Mouse (Mus musculus) liver (tissue): ENCODE results near the gene L1cam.

Source experiments
- DNase-seq: peaks from one replicate; pipeline ENCODE4 v3.0.0-alpha.2; 2020; ENCODE audit warnings: mixed read lengths

Gene L1cam

GRCm38 (mm10) chrX:73895719-73896118 lies at the start of gene L1cam:
Gene L1cam, minus strand, starts transcription at chrX:73896105.
- peak; percentile 65 for DNase-seq

- DNase-seq = no peak
Measured at GRCm38 (mm10) chrX:73942294-73942693, 46.4 kb upstream of the L1cam start.

- no peak for DNase-seq
Measured at GRCm38 (mm10) chrX:73941860-73942259, 46.0 kb upstream of the L1cam start.

- no peak for DNase-seq
Measured at GRCm38 (mm10) chrX:73931871-73932270, 36.0 kb upstream of the L1cam start.

GRCm38 (mm10) chrX:73930402-73931062 lies 34.6 kb upstream of the L1cam start, which contains the start of gene Renbp:
Gene Renbp, minus strand, starts transcription at chrX:73930850.
- DNase-seq = peak; percentile 85

- DNase-seq = peak; percentile 22
Measured at GRCm38 (mm10) chrX:73922550-73922882, 26.6 kb upstream of the L1cam start.

- peak; percentile 89 for DNase-seq
Measured at GRCm38 (mm10) chrX:73921823-73922549, 26.1 kb upstream of the L1cam start, which contains the start of the genes Arhgap4 and Naa10. Gene Arhgap4, minus strand, starts transcription at chrX:73921870. Gene Naa10, minus strand, starts transcription at chrX:73921944.

- DNase-seq = no peak
Measured at GRCm38 (mm10) chrX:73921285-73921822, 25.4 kb upstream of the L1cam start.

GRCm38 (mm10) chrX:73918631-73919030 lies 22.7 kb upstream of the L1cam start:
- DNase-seq = no peak

- DNase-seq = no peak
Measured at GRCm38 (mm10) chrX:73916945-73917344, 21.0 kb upstream of the L1cam start.

GRCm38 (mm10) chrX:73914827-73915703 lies 19.2 kb upstream of the L1cam start:
- peak; percentile 93 for DNase-seq

GRCm38 (mm10) chrX:73911588-73911987 lies 15.7 kb upstream of the L1cam start:
- no peak for DNase-seq

- peak; percentile 74 for DNase-seq
Measured at GRCm38 (mm10) chrX:73911156-73911555, 15.3 kb upstream of the L1cam start.

GRCm38 (mm10) chrX:73910451-73910850 lies 14.5 kb upstream of the L1cam start:
- DNase-seq = no peak

- DNase-seq = no peak
Measured at GRCm38 (mm10) chrX:73910049-73910448, 14.1 kb upstream of the L1cam start.

- DNase-seq = no peak
Measured at GRCm38 (mm10) chrX:73897959-73898358, 2.1 kb upstream of the L1cam start.

- DNase-seq = no peak
Measured at GRCm38 (mm10) chrX:73892833-73893232, 3.1 kb downstream of the L1cam start.

GRCm38 (mm10) chrX:73891551-73892152 lies 4.3 kb downstream of the L1cam start, which contains the start of gene Avpr2:
Gene Avpr2, plus strand, starts transcription at chrX:73892102.
- DNase-seq = no peak

- DNase-seq = no peak
Measured at GRCm38 (mm10) chrX:73881463-73881862, 14.4 kb downstream of the L1cam start.

- no peak for DNase-seq
Measured at GRCm38 (mm10) chrX:73881036-73881427, 14.9 kb downstream of the L1cam start.

- no peak for DNase-seq
Measured at GRCm38 (mm10) chrX:73880194-73881035, 15.5 kb downstream of the L1cam start.

- no peak for DNase-seq
Measured at GRCm38 (mm10) chrX:73877014-73877413, 18.9 kb downstream of the L1cam start.
